Mouse (Mus musculus): Measurements from ENCODE around the gene Myo9a.

The Myo9a gene

DNA sequence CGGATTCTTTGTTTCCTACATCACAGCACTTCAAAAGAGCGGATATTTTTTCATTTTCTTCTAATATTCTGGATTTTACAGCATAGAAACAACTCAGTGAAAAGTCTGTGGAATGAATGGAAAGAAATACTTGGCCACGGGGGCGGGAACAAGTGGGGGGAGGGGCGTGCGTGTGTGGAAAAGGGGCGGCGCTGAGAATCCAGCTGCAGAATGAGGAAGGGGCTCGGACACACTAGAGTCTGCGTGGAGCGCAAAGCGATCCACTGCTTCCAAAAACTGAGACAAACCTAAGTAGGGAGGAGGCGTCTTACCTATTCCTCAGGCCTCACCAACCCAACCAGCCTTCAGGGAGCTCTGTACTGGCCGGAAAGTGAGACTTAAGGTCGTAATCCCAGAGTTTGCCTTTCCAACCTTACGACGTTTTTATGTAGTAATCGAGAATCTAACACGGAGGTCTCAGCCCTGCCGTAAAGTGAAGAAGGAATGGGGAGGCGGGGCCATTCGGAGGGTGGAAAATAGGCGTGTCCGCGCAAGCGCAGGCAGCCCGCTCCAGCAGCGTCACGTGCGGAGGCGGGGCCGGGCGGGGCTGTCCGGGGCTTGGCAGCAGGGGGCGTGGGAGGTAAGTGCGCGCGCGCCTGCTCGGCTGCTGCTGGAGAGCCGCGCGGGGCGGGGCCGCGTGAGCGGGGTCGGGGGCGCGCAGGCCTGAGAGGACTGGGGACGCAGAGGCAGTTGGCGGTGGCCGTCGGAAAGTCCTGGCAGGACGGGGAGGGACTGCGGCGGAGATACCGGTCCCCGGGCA, at the start of gene Myo9a, which contains the start of gene Senp8:
Gene Myo9a, plus strand, starts transcription at position 630 of the 799 bp plus-strand sequence.
Gene Senp8, minus strand, starts transcription at position 444 of the 799 bp plus-strand sequence.
- DNase-seq: peak; percentile 100

DNA sequence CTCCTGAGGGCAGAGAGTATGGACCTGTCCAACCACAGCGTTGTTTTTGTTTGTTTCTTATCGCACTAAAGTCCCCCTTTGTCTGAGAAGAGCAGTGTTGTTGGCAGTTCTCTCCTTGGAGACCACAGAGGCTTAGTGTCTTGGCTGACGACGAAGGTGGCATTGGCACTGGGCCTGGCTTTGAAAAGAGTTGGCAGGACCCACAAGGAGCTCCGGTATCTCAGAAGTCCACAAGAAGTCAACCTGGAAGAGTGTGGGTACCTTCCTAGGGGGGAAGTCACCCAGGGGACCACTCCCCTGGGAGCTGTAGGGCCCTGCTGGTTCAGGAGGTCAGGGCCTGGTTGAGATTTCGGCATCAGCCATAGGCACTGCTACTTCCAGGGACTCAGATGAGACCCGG, 49.6 kb upstream of the Myo9a start:
- no peak for DNase-seq

DNA sequence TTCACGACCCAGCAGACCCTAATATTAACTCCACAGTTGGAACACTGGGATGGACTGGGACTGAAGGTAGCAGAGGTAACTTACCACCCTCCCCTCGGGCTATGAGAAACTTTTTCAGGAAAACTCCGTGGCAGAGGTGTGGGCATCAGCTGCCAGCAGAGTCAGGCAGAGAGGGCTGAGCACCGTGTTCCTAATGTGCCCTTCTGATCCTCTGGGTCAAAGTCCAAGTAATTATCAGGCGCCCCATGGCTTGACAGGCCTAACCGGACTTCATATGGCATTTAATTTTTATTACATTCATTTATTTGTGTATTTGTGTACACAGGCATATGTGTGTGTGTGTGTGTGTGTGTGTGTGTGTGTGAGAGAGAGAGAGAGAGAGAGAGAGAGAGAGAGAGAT, 47.6 kb upstream of the Myo9a start:
- DNase-seq: no peak

- DNase-seq: no peak
Observed at GRCm38 (mm10) chr9:59706850-59707825, 43.6 kb upstream of the Myo9a start.

DNA sequence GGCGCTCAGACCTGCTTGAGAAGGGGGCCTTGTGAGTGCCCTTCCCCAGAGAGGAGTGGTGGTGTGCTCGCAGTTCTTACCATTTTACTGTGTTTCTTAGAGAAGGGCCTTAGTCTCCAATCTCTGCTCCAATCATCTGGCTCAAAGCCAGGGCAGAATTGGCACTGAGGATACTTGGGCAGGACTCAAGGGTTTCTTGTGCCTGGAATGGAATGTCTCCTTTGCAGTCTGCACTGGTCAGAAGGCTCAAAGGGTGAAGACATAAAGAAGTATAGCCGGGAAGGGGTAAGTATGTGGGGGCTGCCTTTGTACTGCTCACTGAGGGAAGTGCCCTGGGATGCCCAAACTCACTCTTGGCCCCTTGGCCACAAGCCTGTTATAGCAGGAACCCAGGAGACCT, 41.5 kb upstream of the Myo9a start:
- DNase-seq: no peak

GRCm38 (mm10) chr9:59716275-59716898, 34.3 kb upstream of the Myo9a start:
- no peak for DNase-seq

DNA sequence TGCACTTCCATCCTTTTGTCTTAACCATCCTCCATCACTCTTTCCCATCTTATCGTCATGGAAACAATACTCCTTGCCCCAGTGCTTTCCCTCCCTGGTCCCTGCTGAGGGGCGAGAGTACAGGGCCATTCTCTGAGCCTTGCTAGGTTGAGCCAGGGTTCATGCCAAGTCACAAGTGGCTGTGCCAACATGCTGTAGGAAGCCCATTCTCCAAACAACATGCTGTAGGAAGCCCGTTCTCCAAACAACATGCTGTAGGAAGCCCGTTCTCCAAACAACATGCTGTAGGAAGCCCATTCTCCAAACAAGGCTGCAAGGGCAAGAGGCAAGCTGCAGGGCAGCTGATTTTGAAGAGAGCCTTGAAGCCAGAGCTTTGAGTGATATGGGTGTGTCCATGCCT, 32.5 kb upstream of the Myo9a start:
- DNase-seq: no peak

DNA sequence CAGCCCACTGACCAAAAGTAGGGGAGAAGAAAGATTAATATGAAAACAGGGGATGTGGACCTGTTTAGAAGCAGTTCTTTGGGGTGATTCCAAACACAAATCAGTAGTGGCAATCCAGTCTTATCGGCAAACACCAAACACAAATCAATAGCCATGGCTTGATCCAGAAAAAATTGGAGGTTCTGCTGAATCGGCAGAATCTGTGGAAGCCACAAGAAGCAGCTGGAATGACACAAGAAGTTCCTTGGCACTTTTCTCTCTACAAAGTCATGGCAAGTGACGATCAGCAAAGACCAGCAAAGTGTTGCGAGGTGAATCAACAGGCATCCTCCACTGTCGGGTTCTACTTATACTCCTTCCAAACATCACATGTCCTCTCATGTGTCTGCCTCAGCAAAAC, 29.6 kb upstream of the Myo9a start:
- DNase-seq: no peak

- peak; percentile 71 for DNase-seq
Observed at GRCm38 (mm10) chr9:59723096-59723657, 27.5 kb upstream of the Myo9a start.

DNA sequence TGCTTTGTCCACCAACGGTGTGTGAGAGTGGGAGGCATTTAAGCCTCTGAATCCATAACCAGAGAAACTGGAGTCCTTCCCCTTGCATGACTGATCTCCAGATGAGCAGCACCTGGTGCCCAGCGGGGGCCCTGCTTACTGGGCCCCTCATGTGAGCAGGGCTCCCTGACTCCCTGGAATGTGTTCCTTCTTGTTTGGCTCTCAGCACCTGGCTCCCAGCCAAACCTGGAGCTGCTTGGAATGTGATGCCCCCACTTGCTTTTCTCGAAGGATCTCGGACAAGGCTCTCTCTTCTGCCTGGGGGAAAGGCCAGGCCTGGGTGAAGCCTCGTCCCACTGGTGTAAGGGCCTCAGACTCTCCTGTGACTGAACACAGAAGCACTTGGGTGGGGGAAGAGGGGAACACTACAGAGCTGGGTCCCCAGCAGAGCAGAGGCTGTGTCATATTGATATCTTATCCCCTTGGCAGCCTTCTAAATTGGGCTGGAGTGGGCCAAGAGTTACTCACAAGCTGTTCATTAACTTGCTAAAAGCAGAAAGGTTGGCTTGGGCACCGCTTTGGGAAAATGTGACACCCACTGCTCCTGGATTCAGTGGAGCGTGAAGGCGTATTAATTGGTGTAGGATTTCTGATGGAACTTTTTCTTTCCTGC, 26.8 kb upstream of the Myo9a start:
- peak; percentile 23 for DNase-seq

DNA sequence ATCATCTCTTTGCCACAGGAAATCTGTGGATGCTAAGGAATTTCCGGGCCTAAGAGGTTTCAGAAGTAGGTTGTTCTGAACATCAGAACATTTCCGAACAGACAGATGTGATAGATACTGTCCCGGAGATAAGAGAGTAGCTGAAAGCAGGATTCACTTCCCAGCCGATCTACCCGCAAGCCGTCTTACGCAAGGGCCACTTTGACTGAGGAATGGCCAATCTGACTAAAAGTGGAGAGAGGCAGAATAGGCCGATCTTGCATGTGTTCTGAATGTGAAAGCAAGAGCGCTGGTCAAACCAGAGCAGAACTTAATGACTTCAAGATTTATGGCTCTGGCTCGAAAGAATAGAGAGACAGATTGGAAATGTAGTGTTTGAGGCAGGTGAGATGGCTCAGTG, 25.2 kb upstream of the Myo9a start:
- no peak for DNase-seq

DNA sequence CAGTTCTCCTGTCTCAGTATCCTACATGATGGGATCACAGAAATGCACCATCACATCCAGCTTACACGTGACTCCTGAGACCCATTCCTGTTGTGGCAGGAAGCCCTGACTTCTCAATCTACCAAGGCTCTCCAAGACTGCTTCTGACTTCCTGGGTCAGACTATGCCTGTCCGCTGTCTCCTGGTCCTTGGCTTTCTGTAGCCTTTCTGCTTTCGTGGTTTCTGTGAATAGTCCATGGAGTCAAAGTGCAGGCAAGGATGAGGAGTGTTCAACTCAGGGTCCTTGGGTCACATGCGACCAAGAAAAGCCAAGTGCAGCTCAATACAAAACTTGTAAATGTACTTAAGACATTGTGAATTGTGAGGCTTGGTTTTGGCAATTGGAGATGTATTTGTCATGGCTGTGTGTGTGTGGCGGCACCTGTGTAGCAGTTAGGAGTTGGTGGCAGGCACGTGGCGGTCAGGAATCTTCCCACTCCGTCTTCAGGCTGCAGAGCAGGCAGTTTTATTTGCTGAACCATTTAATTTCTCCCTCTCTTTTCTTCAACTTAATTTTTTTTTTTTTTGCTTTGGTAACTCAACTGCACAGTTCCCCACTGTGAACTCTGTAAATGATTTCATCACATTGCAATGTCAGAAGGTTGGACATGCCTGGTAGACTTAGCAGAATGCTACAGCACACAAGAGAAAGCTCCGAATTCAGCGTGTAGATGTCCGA, 23.0 kb upstream of the Myo9a start:
- no peak for DNase-seq

DNA sequence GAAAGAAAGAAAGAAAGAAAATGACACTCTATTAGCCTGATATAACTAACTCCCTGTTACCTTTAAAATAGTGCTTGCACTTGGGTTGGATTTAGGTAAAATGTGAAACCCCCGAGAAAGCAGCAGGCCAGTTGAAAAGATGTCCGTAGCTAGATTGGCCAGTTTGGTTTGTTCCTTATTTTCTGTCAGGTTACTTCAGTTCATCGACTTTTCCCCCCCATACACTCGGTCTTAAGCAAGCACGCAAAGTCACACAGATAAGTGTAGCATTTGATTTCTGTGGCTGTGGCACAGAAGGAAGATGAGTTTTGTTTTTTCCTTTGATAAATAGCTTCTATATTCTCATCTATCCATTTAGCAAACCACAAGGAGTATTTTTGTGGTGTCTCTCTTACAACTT, 19.6 kb upstream of the Myo9a start:
- DNase-seq: no peak

DNA sequence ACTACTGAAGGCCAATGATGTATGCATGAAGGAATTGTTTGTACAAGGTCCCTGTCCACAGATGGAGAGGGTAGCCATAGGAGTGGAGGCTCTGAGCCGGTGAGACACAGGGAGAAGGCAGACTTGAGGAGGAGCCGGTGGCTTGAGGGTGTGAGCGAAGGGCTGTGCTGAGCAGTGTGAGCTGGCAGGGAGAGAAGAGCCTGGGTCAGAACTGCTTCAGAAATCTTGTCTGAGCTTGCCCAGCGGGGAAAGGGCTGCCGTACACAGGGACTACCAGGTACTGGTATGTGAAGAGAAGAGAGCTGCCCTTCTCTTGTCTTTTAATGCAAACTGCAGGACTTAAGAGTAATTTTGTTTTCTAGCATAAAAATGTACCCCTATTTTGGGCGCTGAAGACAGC, 17.6 kb upstream of the Myo9a start:
- no peak for DNase-seq

- no peak for DNase-seq
Observed at GRCm38 (mm10) chr9:59735394-59735793, 15.3 kb upstream of the Myo9a start.

GRCm38 (mm10) chr9:59740593-59740992, 10.1 kb upstream of the Myo9a start:
- DNase-seq: no peak

DNA sequence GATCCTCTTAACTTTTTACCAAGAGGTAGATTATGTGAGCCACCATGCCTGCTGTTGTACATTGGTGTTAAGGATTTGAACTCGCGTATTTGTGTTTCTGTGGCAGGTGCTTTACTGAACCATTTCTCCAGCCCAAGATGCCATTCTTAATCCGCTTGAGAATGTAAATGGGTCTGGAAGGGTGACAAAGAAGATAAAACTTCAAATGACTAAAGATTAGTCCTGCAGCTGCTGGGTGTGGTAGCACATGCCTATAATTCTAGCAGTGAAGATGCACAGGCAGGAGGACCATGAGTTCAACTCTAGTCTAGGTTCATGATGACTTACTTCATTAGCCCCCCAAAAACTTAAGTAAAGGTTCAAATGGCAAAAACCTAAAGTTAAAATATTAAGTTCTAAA, 6.8 kb upstream of the Myo9a start:
- no peak for DNase-seq

DNA sequence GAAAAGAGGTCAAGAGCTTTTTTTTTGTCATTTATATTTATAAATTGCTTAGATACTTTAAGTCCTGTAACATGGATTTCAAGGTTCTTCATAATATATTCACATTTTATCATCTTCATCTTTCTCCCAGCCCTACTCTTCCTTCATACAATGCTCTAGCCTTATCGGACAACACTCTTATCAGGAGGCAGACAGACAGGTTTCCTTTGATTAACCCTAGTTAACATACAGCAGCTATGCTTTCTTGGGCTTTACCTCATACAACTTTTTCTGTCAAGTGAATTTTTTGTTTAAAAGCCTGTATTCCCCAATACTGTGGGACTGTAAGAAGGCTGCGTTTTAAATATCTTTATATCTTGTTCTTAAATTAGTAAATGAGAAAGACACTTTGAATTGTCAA, 2.3 kb upstream of the Myo9a start:
- DNase-seq: no peak

- no peak for DNase-seq
Observed at GRCm38 (mm10) chr9:59748969-59749368, 1.7 kb upstream of the Myo9a start.

DNA sequence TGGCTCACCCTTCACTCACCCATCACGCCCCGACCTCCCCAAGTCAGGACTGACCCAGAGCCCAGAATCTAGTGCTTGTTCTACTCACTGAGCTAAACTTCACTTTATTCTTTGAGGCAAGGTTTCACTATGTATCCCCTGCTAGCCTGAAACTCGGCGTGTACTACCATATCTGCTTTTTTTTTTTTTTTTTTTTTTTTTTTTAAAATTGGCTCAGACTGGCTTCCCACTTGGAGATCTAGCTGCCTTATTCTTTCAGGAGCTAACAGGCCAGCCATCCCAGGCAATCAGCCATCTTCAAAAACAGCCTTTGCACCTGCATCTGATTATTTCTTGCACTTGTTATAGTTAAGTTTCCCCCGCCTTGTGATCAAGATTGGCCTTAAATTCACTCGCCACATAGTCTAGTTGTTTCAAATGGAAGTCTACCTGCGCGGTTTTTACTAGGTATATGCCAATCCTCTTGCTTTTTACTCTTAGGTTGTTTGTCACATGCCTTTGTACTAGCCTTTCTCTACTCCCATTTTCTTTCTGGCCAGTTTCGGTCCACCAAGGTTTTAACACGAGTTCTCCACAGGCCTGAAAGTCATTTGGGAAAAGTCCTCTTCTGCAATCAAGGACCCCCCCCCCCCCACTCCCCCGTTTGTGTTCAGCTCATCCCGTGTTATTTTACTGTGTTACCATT, 973 bp upstream of the Myo9a start:
- DNase-seq: no peak

DNA sequence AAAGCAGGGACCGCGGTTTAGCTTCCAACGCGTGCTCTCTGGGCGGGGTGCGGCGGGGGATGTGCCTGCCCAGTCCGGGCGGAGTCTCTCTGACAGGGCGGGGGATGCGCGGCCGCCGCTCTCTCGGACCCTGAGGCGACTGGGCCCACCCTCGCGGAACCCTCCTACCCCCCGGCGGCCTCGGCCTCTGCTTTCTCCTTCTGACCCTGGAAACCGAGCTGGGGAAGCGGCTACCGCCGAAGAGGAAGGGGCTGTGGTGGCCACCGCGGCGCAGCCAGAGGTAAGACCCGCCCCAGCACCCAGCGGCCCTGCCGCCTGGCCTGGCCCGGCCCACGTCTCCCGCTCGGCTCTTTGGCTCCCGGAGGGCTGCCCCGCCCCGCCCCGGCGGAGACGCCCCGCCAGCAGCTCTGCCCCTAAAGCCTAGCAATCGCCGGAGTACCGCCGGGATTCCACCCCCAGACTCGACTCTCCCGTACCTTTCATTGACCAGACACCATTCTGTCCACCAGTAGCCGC, 428 bp downstream of the Myo9a start:
- peak; percentile 85 for DNase-seq

Data from right cerebral cortex, postnatal 25 days (tissue).